Mouse (Mus musculus) MEL (cell line): ENCODE results near the gene Rpl12. TPM values are rescaled to one million over a fixed set of nuclear protein-coding genes. Genes with fewer than 3 reads are reported as not detected.

Experiments
- DNase-seq: peaks from one replicate; pipeline ENCODE4 v3.0.0; 2011; ENCODE audit warnings: low read depth, low spot score
- H3K27ac ChIP-seq: 2 replicates; pipeline ENCODE4 v1.5.1; 2012; ENCODE audit warnings: low read depth, mild to moderate bottlenecking, control low read depth, low read length, moderate library complexity; ENCODE audit not compliant: control insufficient read depth
- H3K27me3 ChIP-seq, 2 experiments: fragments of 150-350 bp in 1 of 2; sonication (generic) in 1 of 2; 2 replicates each; pipeline ENCODE4 v1.6.1; 2012; ENCODE audit warnings: low read length in 2 of 2, mild to moderate bottlenecking in 2 of 2, improper control_type of control experiment in 1 of 2, moderate library complexity in 1 of 2; ENCODE audit not compliant: insufficient read depth in 2 of 2, control insufficient read depth in 1 of 2
- H3K36me3 ChIP-seq, 2 experiments: 2 replicates each; pipeline ENCODE4 v1.6.1; 2012 to 2014; ENCODE audit warnings: low read length in 2 of 2, improper control_type of control experiment in 1 of 2, inconsistent platforms in 1 of 2, mild to moderate bottlenecking in 1 of 2; ENCODE audit not compliant: insufficient read depth in 2 of 2, control insufficient read depth in 1 of 2
- H3K4me1 ChIP-seq, 2 experiments: fragments of 150-350 bp in 1 of 2; sonication (generic) in 1 of 2; 2 replicates each; pipeline ENCODE4 v1.6.1; 2012; ENCODE audit warnings: low read length in 2 of 2, improper control_type of control experiment in 1 of 2, mild to moderate bottlenecking in 1 of 2; ENCODE audit not compliant: insufficient read depth in 2 of 2, control insufficient read depth in 1 of 2
- H3K4me3 ChIP-seq, 2 experiments: fragments of 150-350 bp in 1 of 2; sonication (generic) in 1 of 2; 2 replicates each; pipeline ENCODE4 v1.5.1; 2012; ENCODE audit warnings: low read depth in 2 of 2, low read length in 2 of 2, mild to moderate bottlenecking in 2 of 2, moderate library complexity in 2 of 2, control low read depth in 1 of 2, improper control_type of control experiment in 1 of 2; ENCODE audit not compliant: control insufficient read depth in 1 of 2, insufficient read depth in 1 of 2
- H3K79me2 ChIP-seq: 2 replicates; pipeline ENCODE4 v1.6.1; 2012; ENCODE audit warnings: mild to moderate bottlenecking, low read length, moderate library complexity; ENCODE audit not compliant: control insufficient read depth, poor library complexity, insufficient read depth
- H3K9ac ChIP-seq: 2 replicates; pipeline ENCODE4 v1.6.1; 2012; ENCODE audit warnings: low read depth, mild to moderate bottlenecking, control low read depth, low read length, moderate library complexity; ENCODE audit not compliant: control insufficient read depth, poor library complexity, severe bottlenecking
- H3K9me3 ChIP-seq: fragments of 150-350 bp; sonication (generic); replicated peaks from 2 replicates; pipeline ENCODE4 v1.6.1; 2012; ENCODE audit warnings: mild to moderate bottlenecking, low read length, improper control_type of control experiment, moderate library complexity; ENCODE audit not compliant: insufficient read depth
- CHD1 ChIP-seq: IDR thresholded peaks from 2 replicates; pipeline ENCODE4 v1.6.1; 2012; ENCODE audit warnings: low read depth, mild to moderate bottlenecking, inconsistent platforms, low read length, improper control_type of control experiment
- CTCF ChIP-seq, 3 experiments: IDR thresholded peaks in 2 of 3; conservative IDR thresholded peaks in 1 of 3; 2 replicates each; pipeline ENCODE4 v1.5.1; 2011 to 2012; ENCODE audit warnings: low read length in 3 of 3, low read depth in 2 of 3, mild to moderate bottlenecking in 2 of 3, improper control_type of control experiment in 1 of 3, inconsistent platforms in 1 of 3, mixed read lengths in 1 of 3, moderate library complexity in 1 of 3; ENCODE audit not compliant: control insufficient read depth in 1 of 3, insufficient read depth in 1 of 3, poor library complexity in 1 of 3, severe bottlenecking in 1 of 3
- E2F4 ChIP-seq: IDR thresholded peaks from 2 replicates; pipeline ENCODE4 v1.6.1; 2011; ENCODE audit warnings: low read depth, low read length, improper control_type of control experiment, borderline replicate concordance
- ELF1 ChIP-seq: IDR thresholded peaks from 2 replicates; pipeline ENCODE4 v1.6.1; 2014; ENCODE audit warnings: low read depth, mild to moderate bottlenecking, inconsistent platforms, low read length, improper control_type of control experiment, moderate library complexity
- EP300 ChIP-seq, 2 experiments: IDR thresholded peaks; 2 replicates each; pipeline ENCODE4 v1.6.1; 2011; ENCODE audit warnings: improper control_type of control experiment in 2 of 2, low read length in 2 of 2, low read depth in 1 of 2, mild to moderate bottlenecking in 1 of 2
- ETS1 ChIP-seq: IDR thresholded peaks from 2 replicates; pipeline ENCODE4 v1.6.1; 2012; ENCODE audit warnings: low read depth, mild to moderate bottlenecking, inconsistent platforms, low read length, improper control_type of control experiment, moderate library complexity
- GABPA ChIP-seq: IDR thresholded peaks from 2 replicates; pipeline ENCODE4 v1.6.1; 2012; ENCODE audit warnings: low read depth, mild to moderate bottlenecking, inconsistent platforms, low read length, improper control_type of control experiment, moderate library complexity
- GATA1 ChIP-seq: IDR thresholded peaks from 2 replicates; pipeline ENCODE4 v1.6.1; 2011; ENCODE audit warnings: low read depth, low read length, improper control_type of control experiment
- KAT2A ChIP-seq: conservative IDR thresholded peaks from 2 replicates; pipeline ENCODE4 v1.6.1; 2012; ENCODE audit warnings: low read depth, low read length, improper control_type of control experiment, inconsistent platforms
- MAX ChIP-seq: IDR thresholded peaks from 2 replicates; pipeline ENCODE4 v1.6.1; 2011; ENCODE audit warnings: low read length, improper control_type of control experiment
- MAZ ChIP-seq: IDR thresholded peaks from 2 replicates; pipeline ENCODE4 v1.6.1; 2012; ENCODE audit warnings: low read depth, mild to moderate bottlenecking, inconsistent platforms, low read length, improper control_type of control experiment
- MXI1 ChIP-seq: IDR thresholded peaks from 2 replicates; pipeline ENCODE4 v1.6.1; 2011; ENCODE audit warnings: mild to moderate bottlenecking, low read depth, low read length, improper control_type of control experiment
- MYB ChIP-seq: IDR thresholded peaks from 2 replicates; pipeline ENCODE4 v1.6.1; 2011; ENCODE audit warnings: mild to moderate bottlenecking, low read depth, low read length, improper control_type of control experiment
- MYC ChIP-seq: IDR thresholded peaks from 2 replicates; pipeline ENCODE4 v1.6.1; 2011; ENCODE audit warnings: low read depth, mild to moderate bottlenecking, low read length, improper control_type of control experiment, moderate library complexity
- NELFE ChIP-seq: IDR thresholded peaks from 2 replicates; pipeline ENCODE4 v1.6.1; 2011; ENCODE audit warnings: low read depth, low read length, improper control_type of control experiment
- NRF1 ChIP-seq: IDR thresholded peaks from 2 replicates; pipeline ENCODE4 v1.6.1; 2014; ENCODE audit warnings: low read depth, mild to moderate bottlenecking, inconsistent platforms, low read length, improper control_type of control experiment, moderate library complexity; ENCODE audit not compliant: poor library complexity, insufficient read depth, severe bottlenecking
- POLR2A ChIP-seq, 2 experiments: IDR thresholded peaks; 2 replicates each; pipeline ENCODE4 v1.6.1; 2011 to 2012; ENCODE audit warnings: low read length in 2 of 2, mild to moderate bottlenecking in 2 of 2, control low read depth in 1 of 2, improper control_type of control experiment in 1 of 2, low read depth in 1 of 2, moderate library complexity in 1 of 2; ENCODE audit not compliant: control insufficient read depth in 1 of 2, insufficient read depth in 1 of 2, poor library complexity in 1 of 2
- POLR2AphosphoS2 ChIP-seq: IDR thresholded peaks from 2 replicates; pipeline ENCODE4 v1.6.1; 2011; ENCODE audit warnings: low read length, improper control_type of control experiment
- POLR2AphosphoS5 ChIP-seq: IDR thresholded peaks from 2 replicates; pipeline ENCODE4 v1.6.1; 2012; ENCODE audit warnings: low read depth, borderline replicate concordance, mild to moderate bottlenecking, inconsistent platforms, low read length, moderate library complexity, mixed read lengths
- RAD21 ChIP-seq: IDR thresholded peaks from 2 replicates; pipeline ENCODE4 v1.6.1; 2011; ENCODE audit warnings: mild to moderate bottlenecking, low read depth, low read length, improper control_type of control experiment
- RCOR1 ChIP-seq: IDR thresholded peaks from 2 replicates; pipeline ENCODE4 v1.6.1; 2012; ENCODE audit warnings: low read depth, mild to moderate bottlenecking, inconsistent platforms, low read length, improper control_type of control experiment
- SIN3A ChIP-seq: IDR thresholded peaks from 2 replicates; pipeline ENCODE4 v1.6.1; 2012; ENCODE audit warnings: low read length, improper control_type of control experiment, inconsistent platforms
- SMC3 ChIP-seq: IDR thresholded peaks from 2 replicates; pipeline ENCODE4 v1.6.1; 2011; ENCODE audit warnings: low read depth, low read length, improper control_type of control experiment
- TAL1 ChIP-seq: IDR thresholded peaks from 2 replicates; pipeline ENCODE4 v1.6.1; 2012; ENCODE audit warnings: mild to moderate bottlenecking, inconsistent platforms, low read length, moderate library complexity, mixed read lengths
- TBP ChIP-seq: IDR thresholded peaks from 2 replicates; pipeline ENCODE4 v1.8.0; 2011; ENCODE audit warnings: low read depth, low read length, improper control_type of control experiment
- UBTF ChIP-seq: IDR thresholded peaks from 2 replicates; pipeline ENCODE4 v1.6.1; 2012; ENCODE audit warnings: low read depth, mild to moderate bottlenecking, inconsistent platforms, low read length, improper control_type of control experiment, moderate library complexity, borderline replicate concordance; ENCODE audit not compliant: insufficient read depth
- USF1 ChIP-seq: IDR thresholded peaks from 2 replicates; pipeline ENCODE4 v1.6.1; 2014; ENCODE audit warnings: low read depth, mild to moderate bottlenecking, inconsistent platforms, low read length, improper control_type of control experiment, moderate library complexity
- ZC3H11A ChIP-seq: IDR thresholded peaks from 2 replicates; pipeline ENCODE4 v1.6.1; 2012; ENCODE audit warnings: low read depth, mild to moderate bottlenecking, inconsistent platforms, low read length, improper control_type of control experiment
- ZKSCAN1 ChIP-seq: IDR thresholded peaks from 2 replicates; pipeline ENCODE4 v1.6.1; 2012; ENCODE audit warnings: low read depth, mild to moderate bottlenecking, inconsistent platforms, low read length, improper control_type of control experiment, moderate library complexity
- ZMIZ1 ChIP-seq: IDR thresholded peaks from 2 replicates; pipeline ENCODE4 v1.6.1; 2012; ENCODE audit warnings: low read depth, mild to moderate bottlenecking, inconsistent platforms, low read length, improper control_type of control experiment, moderate library complexity
- ZNF384 ChIP-seq: IDR thresholded peaks from 2 replicates; pipeline ENCODE4 v1.6.1; 2012; ENCODE audit warnings: low read depth, mild to moderate bottlenecking, inconsistent platforms, low read length, improper control_type of control experiment
- polyA plus RNA-seq, 2 experiments: library from polyadenylated mRNA; stranded (reverse) in 1 of 2; unstranded in 1 of 2; fragments of >175 nt in 1 of 2; fragments of >200 nt in 1 of 2; gene quantifications; 2 replicates each; pipeline versions ENCODE4 v1.2.1 to v1.2.4; 2012; ENCODE audit warnings: low replicate concordance in 2 of 2, low read depth in 1 of 2; ENCODE audit not compliant: insufficient read length in 2 of 2, insufficient read depth in 1 of 2, missing spikeins in 1 of 2
- total RNA-seq: library from RNA; depleted of rRNA; stranded (reverse); fragments of 300-350 nt; gene quantifications from 2 replicates; pipeline ENCODE4 v1.2.3, GENCODE M21; 2012

Gene Rpl12
- total and polyA plus RNA-seq, 3 experiments = 116 to 1,842 TPM; not detected in 1

GRCm38 (mm10) chr2:32914896-32915295, 46.5 kb upstream of the Rpl12 start:
- Histone ChIP-seq H3K4me1 (peaks cover 0 to 14% of the 10 kb centered on the region in 2 experiments; a peak in 2 of 4 replicates), H3K9me3 (no peaks in the 10 kb centered on the region), H3K9ac (no peak overlapping the region), H3K36me3 (peaks cover 0 to 5% of the 10 kb centered on the region in 2 experiments; a peak in 2 of 4 replicates), H3K27me3 (no peaks in the 10 kb centered on the region), H3K27ac (no peak overlapping the region), H3K4me3 (no peak overlapping the region), H3K79me2 (no peaks in the 10 kb centered on the region)
- no peak for DNase-seq
- TF ChIP-seq SIN3A = no peak
- no peak for TF ChIP-seq MAX
- TF ChIP-seq MYB = no peak
- no peak for TF ChIP-seq RAD21
- no peak for TF ChIP-seq ELF1
- no peak for TF ChIP-seq MYC
- TF ChIP-seq GABPA = no peak
- no peak for TF ChIP-seq EP300 (IDR thresholded peaks at IDR 0.05; ENCODE audit: low read depth in 1 of 2, low read length in 2 of 2)
- no peak for TF ChIP-seq RCOR1
- no peak for TF ChIP-seq GATA1
- TF ChIP-seq SMC3 = no peak
- TF ChIP-seq TBP = no peak
- no peak for TF ChIP-seq POLR2AphosphoS2
- TF ChIP-seq CTCF (IDR thresholded peaks at IDR 0.05 in 2 of 3, conservative IDR thresholded peaks at IDR 0.05 in 1 of 3; ENCODE audit: control insufficient read depth in 1 of 3, insufficient read depth in 1 of 3, low read depth in 2 of 3, low read length in 3 of 3, poor library complexity in 1 of 3, severe bottlenecking in 1 of 3) = no peak

DNA sequence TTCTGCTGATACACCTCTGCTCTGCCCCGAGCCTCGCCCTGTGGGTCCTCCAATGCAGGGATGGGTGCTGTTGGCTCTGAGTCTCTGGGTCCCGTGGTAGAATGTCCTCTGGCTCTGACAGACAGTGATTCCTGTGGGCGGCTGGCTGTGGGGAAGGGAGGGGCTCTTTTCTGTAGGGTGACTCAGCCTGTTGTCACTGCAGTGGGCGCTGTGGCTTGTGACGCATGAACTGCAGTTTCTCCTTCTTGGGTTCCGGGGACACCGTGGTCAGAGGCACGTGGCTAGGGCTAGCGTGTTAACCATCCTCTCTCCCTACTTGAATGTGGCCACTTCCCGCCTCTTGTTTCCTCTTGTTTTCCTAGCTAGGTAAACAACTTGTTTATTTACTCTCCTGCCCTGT, 43.8 kb upstream of the Rpl12 start:
- Histone ChIP-seq H3K9me3 (no peaks in the 10 kb centered on the region), H3K4me1 (peaks cover 0 to 12% of the 10 kb centered on the region in 2 experiments; a peak in 2 of 4 replicates), H3K4me3 (no peak overlapping the region), H3K9ac (peak overlapping the region; percentile 40), H3K36me3 (peaks cover 0 to 5% of the 10 kb centered on the region in 2 experiments; a peak in 2 of 4 replicates), H3K79me2 (no peaks in the 10 kb centered on the region), H3K27ac (peak overlapping the region; percentile 55), H3K27me3 (no peaks in the 10 kb centered on the region)
- peak; percentile 81 for DNase-seq
- TF ChIP-seq E2F4 (no peak), TAL1 (no peak), MAZ (no peak), GATA1 (no peak), KAT2A (no peak), ZKSCAN1 (no peak), ETS1 (peak; percentile 25; the same call in 1 of the 2 replicates), TBP (no peak), UBTF (no peak), RAD21 (no peak), ZC3H11A (no peak), NELFE (no peak), EP300 (IDR thresholded peaks at IDR 0.05; ENCODE audit: low read depth in 1 of 2, low read length in 2 of 2) (no peak), ZNF384 (no peak), NRF1 (no peak), POLR2AphosphoS5 (no peak), GABPA (no peak), POLR2A (IDR thresholded peaks at IDR 0.05; ENCODE audit: control insufficient read depth in 1 of 2, insufficient read depth in 1 of 2, low read depth in 1 of 2, low read length in 2 of 2, poor library complexity in 1 of 2) (peak in 1 of 2 experiments; percentile 57; a peak in 1 of 4 replicates), CHD1 (no peak), ZMIZ1 (no peak), MXI1 (peak; percentile 28; the same call in 1 of the 2 replicates), MYB (no peak), ELF1 (no peak), MYC (peak; percentile 86), POLR2AphosphoS2 (no peak), USF1 (peak; percentile 53; the same call in 1 of the 2 replicates)
